Mouse (Mus musculus) left cerebral cortex, adult 11 months (tissue): ENCODE data around the gene Cryzl2.
A peak's percentile ranks its signal among the peaks of the same experiment; 100 is the strongest.

Experiments
- DNase-seq: peaks from one replicate; pipeline ENCODE4 v3.0.0; 2022; ENCODE audit warnings: low spot score

Gene Cryzl2

GRCm38 (mm10) chr1:157443026-157443722 lies 15.2 kb upstream of the Cryzl2 start:
- no peak for DNase-seq

GRCm38 (mm10) chr1:157443723-157444561 lies 14.4 kb upstream of the Cryzl2 start:
- no peak for DNase-seq

- no peak for DNase-seq
Measured at GRCm38 (mm10) chr1:157444632-157445300, 13.6 kb upstream of the Cryzl2 start.

- DNase-seq = no peak
Measured at GRCm38 (mm10) chr1:157445398-157445910, 12.9 kb upstream of the Cryzl2 start.

- peak; percentile 65 for DNase-seq
Measured at GRCm38 (mm10) chr1:157446325-157446724, 12.1 kb upstream of the Cryzl2 start.

- no peak for DNase-seq
Measured at GRCm38 (mm10) chr1:157447142-157447541, 11.2 kb upstream of the Cryzl2 start.

GRCm38 (mm10) chr1:157448164-157448804 lies 10.1 kb upstream of the Cryzl2 start:
- DNase-seq = no peak

GRCm38 (mm10) chr1:157448805-157449188 lies 9.6 kb upstream of the Cryzl2 start:
- DNase-seq = no peak

GRCm38 (mm10) chr1:157449532-157449931 lies 8.8 kb upstream of the Cryzl2 start:
- no peak for DNase-seq

- no peak for DNase-seq
Measured at GRCm38 (mm10) chr1:157449981-157450636, 8.3 kb upstream of the Cryzl2 start.

- no peak for DNase-seq
Measured at GRCm38 (mm10) chr1:157452284-157452683, 6.1 kb upstream of the Cryzl2 start.

- no peak for DNase-seq
Measured at GRCm38 (mm10) chr1:157452759-157453549, 5.4 kb upstream of the Cryzl2 start.

GRCm38 (mm10) chr1:157454876-157455275 lies 3.5 kb upstream of the Cryzl2 start:
- DNase-seq = no peak

- DNase-seq = no peak
Measured at GRCm38 (mm10) chr1:157457789-157458188, 588 bp upstream of the Cryzl2 start.

GRCm38 (mm10) chr1:157459904-157460303 lies 1.5 kb downstream of the Cryzl2 start:
- no peak for DNase-seq

- no peak for DNase-seq
Measured at GRCm38 (mm10) chr1:157461276-157461675, 2.9 kb downstream of the Cryzl2 start.

- DNase-seq = no peak
Measured at GRCm38 (mm10) chr1:157462336-157462735, 4.0 kb downstream of the Cryzl2 start.

GRCm38 (mm10) chr1:157465194-157465593 lies 6.8 kb downstream of the Cryzl2 start:
- no peak for DNase-seq

GRCm38 (mm10) chr1:157467866-157468265 lies 9.5 kb downstream of the Cryzl2 start:
- no peak for DNase-seq

- DNase-seq = peak; percentile 79
Measured at GRCm38 (mm10) chr1:157470761-157471386, 12.5 kb downstream of the Cryzl2 start.
